22 mouse cellular contexts compared by ENCODE assay signal in genomic region chr1:138287665-138288064, GRCm38 (mm10). TPM values are rescaled to one million over a fixed set of nuclear protein-coding genes. Genes with fewer than 3 reads are reported as not detected.
"Had no signal": no experiment of that assay in that cellular context is flagged by ENCODE, and none has a peak within 500 bp of the region (broad histone marks: within the 10 kb centered on the region; RNA-seq: fewer than 3 reads in every experiment).

No protein-coding gene starts in this region.

- H3K27me3 ChIP-seq: lung, embryonic 15.5 days; megakaryocyte, embryonic 14.5 days; midbrain, embryonic 13.5 days; midbrain, embryonic 15.5 days; neural tube, embryonic 12.5 days; stomach, embryonic 15.5 days had no signal

- ATAC-seq: lung, postnatal 0 days; midbrain, embryonic 13.5 days; midbrain, embryonic 15.5 days had no signal

- DNase-seq: lung, adult 2 months; lung, postnatal 14 days; lung, postnatal 36 days; right cerebral cortex, postnatal 14 days; thymus, postnatal 14 days; thymus, postnatal 36 days had no signal

- H3K4me3 ChIP-seq: lung, embryonic 15.5 days; megakaryocyte, embryonic 14.5 days; midbrain, embryonic 13.5 days; midbrain, embryonic 15.5 days; neural tube, embryonic 12.5 days; stomach, embryonic 15.5 days had no signal

- H3K9ac ChIP-seq: lung, embryonic 15.5 days; midbrain, embryonic 13.5 days; midbrain, embryonic 15.5 days; neural tube, embryonic 12.5 days; stomach, embryonic 15.5 days had no signal

- H3K9me3 ChIP-seq: lung, embryonic 15.5 days; megakaryocyte, embryonic 14.5 days; midbrain, embryonic 13.5 days; midbrain, embryonic 15.5 days; neural tube, embryonic 12.5 days; stomach, embryonic 15.5 days had no signal

- H3K4me2 ChIP-seq: lung, embryonic 15.5 days; midbrain, embryonic 11.5 days; midbrain, embryonic 13.5 days; midbrain, embryonic 15.5 days; neural tube, embryonic 12.5 days; stomach, embryonic 15.5 days had no signal

- H3K27ac ChIP-seq: lung, embryonic 15.5 days; macrophage; midbrain, embryonic 13.5 days; midbrain, embryonic 15.5 days; neural tube, embryonic 12.5 days; stomach, embryonic 15.5 days; stomach, postnatal 0 days had no signal

- H3K36me3 ChIP-seq: lung, embryonic 15.5 days; midbrain, embryonic 13.5 days; midbrain, embryonic 15.5 days; neural tube, embryonic 12.5 days; stomach, embryonic 15.5 days had no signal

- H3K4me1 ChIP-seq: megakaryocyte, embryonic 14.5 days; midbrain, embryonic 15.5 days; neural tube, embryonic 12.5 days; stomach, embryonic 15.5 days had no signal

RNA-seq across cellular contexts. Expression of gene Atp6v1g3, which starts 14.1 kb away (rescaled TPM):
- total RNA-seq: megakaryocyte progenitor cell, adult 5-6 weeks; midbrain, postnatal 0 days; neutrophil, adult 5-6 weeks had no signal
- polyA plus RNA-seq: lung, adult 2 months; lung, embryonic 15.5 days; macrophage; midbrain, embryonic 11.5 days; midbrain, embryonic 13.5 days; midbrain, embryonic 15.5 days; midbrain, postnatal 0 days; neural tube, embryonic 12.5 days; neural tube, embryonic 14.5 days; spleen, adult 2 months; stomach, embryonic 15.5 days; stomach, postnatal 0 days; testis, adult 2 months had no signal
